Mouse (Mus musculus): Measurements from ENCODE around the gene Aspa.
"Not testable (repeated sequence)": the region's sequence is repeated elsewhere in the genome, so short reads cannot be mapped to it uniquely, and the experiment has no call there.

The Aspa gene

GRCm38 (mm10) chr11:73329442-73329841 is at the start of gene Aspa, which contains the start of the genes Gm49340 and Spata22:
TSS of gene Aspa (minus strand) at chr11:73329596.
TSS of gene Gm49340 (plus strand) at chr11:73329741.
TSS of gene Spata22 (plus strand) at chr11:73329741.
- no peak for DNase-seq

DNA sequence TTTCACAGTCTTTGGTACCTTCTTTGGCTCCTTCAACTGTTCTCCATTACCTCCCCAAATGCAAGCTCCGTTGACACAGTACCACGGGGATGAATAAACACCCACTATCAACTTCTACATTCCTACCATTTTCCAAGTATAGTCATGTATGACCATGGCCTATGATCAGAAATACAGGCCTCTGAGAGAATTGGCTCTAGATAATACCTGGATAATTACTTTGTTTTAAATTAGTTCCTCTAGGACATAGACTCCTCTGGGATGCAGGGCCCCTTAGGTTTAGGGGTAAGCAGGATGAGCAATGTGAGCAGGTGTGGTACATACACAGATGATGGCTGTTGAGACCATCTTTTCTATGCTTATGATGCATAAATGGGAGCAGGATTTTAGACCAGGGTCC is 41.5 kb upstream of the Aspa start, which contains the start of gene Olfr376:
Gene Olfr376, plus strand, starts transcription at position 301 of the 400 bp plus-strand sequence.
- DNase-seq, result no peak

DNA sequence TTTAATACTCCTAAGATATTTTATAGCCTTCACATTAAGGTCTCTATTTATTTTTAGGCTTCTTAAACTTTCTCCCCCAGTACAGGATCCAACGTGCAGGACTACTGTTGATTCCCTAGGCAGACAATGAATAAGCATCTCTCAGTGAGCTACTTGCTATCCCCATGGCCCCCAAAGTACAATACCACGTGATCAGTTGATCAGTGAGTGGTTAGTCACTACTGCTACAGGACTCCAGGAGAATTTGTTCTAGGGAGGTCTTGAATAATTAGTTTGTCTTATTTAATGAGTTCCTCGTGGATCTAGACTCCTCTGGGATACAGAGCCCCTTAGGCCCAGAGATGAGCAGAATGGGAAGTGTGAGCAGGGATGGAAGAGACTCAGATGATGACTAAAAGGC is 21.1 kb upstream of the Aspa start, which contains the start of gene Olfr20:
Gene Olfr20, plus strand, starts transcription at position 301 of the 400 bp plus-strand sequence.
- DNase-seq, result no peak

DNA sequence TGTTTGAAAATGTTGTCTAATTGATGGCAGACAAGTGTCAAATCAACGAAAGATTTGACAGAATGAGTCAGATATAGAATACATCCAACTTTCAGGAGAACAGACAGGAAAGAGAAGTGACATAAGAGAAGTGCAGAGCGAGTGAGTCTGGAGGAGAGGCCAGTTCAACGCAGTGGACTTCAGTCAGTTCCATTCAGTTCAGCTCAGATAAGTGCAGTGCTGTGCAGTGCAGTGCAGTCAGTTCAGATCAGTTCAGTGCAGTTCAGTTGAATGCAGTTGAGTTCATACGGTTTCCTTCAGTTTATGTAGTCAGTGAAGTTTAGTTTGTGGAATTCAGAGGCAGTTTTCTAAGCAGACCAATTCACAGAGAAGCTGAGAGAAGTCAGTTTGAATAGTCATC is 7.5 kb upstream of the Aspa start:
- no peak for DNase-seq

DNA sequence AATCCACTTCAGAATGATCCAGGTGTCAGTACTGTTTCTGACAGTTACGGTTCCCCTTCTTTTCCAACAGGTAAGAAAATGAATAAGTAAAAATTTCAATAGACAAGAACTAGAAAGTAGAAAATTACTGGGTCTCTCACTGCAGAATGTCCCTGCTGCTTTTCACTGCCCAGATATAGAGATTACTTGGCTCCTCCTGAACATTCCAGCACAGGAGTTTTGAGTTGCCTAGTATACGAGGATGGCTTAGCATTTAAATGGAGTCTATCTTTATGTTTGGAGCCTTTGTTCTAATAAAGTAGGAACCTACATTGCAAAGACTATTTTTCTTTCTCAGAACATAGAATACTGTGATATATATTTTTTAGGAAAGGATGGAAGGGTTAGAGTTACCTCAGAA is 4.0 kb upstream of the Aspa start:
- DNase-seq, result no peak

- no peak for DNase-seq
These were observed 2.0 kb downstream of the Aspa start for GRCm38 (mm10) chr11:73327361-73327760.

- peak; percentile 8 for DNase-seq
These were observed 2.9 kb downstream of the Aspa start for GRCm38 (mm10) chr11:73326485-73326886.

GRCm38 (mm10) chr11:73323906-73324830 is 5.2 kb downstream of the Aspa start:
- DNase-seq, result no peak

GRCm38 (mm10) chr11:73321064-73321463 is 8.3 kb downstream of the Aspa start:
- not testable (repeated sequence) for DNase-seq

DNA sequence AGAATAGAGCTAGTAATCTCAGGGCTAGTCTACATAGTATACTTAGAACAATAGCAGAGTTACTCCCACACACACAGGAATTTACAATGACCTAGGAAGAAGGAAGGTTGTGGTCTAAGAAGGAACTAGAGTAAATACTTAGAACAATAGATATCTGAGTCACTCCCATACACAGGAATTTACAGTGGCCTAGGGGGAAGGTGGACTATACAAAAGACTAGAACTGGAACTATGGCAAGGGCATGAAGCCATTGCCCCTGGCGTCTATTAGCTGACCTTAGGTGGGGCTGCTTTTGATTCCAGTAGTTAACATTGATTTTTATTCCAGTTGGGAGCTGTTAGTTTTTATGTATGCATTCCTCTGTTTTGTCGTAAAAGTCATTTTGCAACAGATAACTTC is 10.8 kb downstream of the Aspa start:
- DNase-seq, result not testable (repeated sequence)

DNA sequence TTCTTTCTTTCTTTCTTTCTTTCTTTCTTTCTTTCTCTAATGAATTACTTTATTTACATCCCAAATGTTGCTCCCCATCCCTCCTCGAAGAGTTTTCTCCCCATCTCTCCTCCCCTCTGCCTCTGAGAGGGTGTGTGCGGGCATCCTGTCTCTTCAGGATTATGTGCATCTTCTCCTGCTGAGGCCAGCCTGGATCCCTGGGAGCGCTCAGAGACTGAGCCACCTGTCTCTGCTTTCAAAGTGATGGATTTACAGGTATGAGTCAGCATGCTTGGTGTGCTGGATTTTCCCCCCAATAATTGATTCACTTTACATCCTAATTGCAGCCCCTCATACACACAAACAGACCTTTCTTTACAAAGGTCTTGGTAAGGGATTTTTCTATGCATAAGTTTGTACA is 13.4 kb downstream of the Aspa start:
- DNase-seq, result no peak

DNA sequence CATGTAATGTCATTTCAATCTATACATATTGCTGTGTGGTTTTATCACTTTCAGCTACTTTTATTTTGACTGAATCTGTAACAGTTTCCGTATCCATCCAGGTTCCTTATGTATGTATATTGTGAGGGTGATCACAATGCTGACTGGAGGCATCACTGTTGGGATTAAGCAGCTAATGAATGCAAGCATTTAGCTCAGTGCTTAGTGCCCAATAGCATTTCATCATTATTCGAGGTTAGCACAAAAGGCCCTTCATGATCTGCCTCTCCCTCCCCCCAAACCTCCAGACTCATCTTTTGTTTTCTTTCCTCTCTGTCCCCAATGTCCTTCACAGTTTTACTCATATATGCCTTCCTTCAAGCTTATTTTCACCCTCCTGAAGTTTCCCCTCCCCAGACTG is 26.3 kb downstream of the Aspa start:
- DNase-seq, result no peak

GRCm38 (mm10) chr11:73289621-73290020 is 39.8 kb downstream of the Aspa start:
- no peak for DNase-seq

- DNase-seq, result no peak
These were observed 45.0 kb downstream of the Aspa start for GRCm38 (mm10) chr11:73284351-73284750.

GRCm38 (mm10) chr11:73283926-73284325 is 45.5 kb downstream of the Aspa start:
- DNase-seq, result no peak

- peak; percentile 72 for DNase-seq
These were observed 46.0 kb downstream of the Aspa start for GRCm38 (mm10) chr11:73283369-73283768.

GRCm38 (mm10) chr11:73281528-73282027 is 47.8 kb downstream of the Aspa start:
- peak; percentile 54 for DNase-seq

DNA sequence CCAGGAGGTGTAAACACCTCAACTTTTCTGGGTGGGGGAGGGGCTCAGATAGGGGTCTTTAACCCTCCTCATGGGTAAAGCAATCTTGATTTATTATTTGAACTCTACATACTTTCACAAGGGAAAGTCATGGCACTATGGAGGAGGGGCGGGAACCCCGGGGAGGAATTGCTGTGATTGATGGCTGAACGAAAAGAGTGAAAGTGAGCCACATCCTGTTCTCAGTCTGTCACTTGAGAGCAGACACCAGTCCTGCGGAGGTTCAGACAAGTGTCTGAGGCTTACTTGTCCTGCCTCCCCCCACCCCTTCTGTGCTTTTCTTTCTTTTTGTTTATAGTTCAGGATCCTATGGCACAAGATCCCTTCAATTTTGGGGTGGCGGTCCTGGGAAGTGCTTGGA is 48.7 kb downstream of the Aspa start:
- peak; percentile 10 for DNase-seq

- DNase-seq, result no peak
These were observed 54.6 kb downstream of the Aspa start for GRCm38 (mm10) chr11:73274821-73275220.

DNA sequence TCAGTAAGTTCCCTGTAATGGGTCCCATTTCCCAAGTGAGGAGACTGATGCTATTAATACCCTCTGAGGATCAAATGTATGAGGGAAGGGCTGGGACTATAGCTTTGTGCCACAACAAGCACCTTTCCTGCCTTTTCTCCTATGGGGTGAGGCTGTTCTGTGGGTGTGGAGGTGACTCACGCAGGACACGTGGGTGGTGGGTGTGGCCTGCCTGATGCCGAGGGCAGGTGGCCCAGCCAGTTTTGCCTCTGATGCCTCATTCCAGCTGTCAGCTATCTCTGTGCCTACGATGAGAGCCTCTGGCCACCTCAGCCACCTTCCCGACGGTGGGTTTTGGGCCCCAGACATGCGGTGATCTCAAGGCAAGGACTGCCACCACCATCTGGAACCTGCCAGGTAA is 62.1 kb downstream of the Aspa start, which contains the start of gene Trpv3:
Gene Trpv3, plus strand, starts transcription at position 122 of the 400 bp plus-strand sequence.
- no peak for DNase-seq

DNA sequence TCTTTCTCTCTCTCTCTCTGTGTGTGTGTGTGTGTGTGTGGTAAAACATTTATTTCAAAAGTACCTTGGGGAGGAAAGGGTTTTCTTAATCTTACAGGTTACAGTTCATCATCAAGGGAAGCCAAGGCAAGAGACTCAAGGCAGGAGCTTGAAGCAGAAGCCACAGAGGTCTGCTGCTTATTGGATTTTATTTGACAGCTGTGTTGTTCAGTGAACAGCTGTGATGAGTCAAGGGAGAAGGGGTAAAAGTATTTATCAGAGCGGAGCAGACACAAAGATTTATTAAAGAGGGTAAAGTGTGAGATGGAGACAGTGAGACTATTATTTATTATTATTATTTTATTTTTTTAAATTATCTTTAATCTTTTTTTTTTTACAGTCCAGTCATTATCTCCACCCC is 68.0 kb downstream of the Aspa start:
- no peak for DNase-seq

- DNase-seq, result no peak
These were observed 68.9 kb downstream of the Aspa start for GRCm38 (mm10) chr11:73260457-73260856.

GRCm38 (mm10) chr11:73258664-73259063 is 70.7 kb downstream of the Aspa start:
- no peak for DNase-seq

DNA sequence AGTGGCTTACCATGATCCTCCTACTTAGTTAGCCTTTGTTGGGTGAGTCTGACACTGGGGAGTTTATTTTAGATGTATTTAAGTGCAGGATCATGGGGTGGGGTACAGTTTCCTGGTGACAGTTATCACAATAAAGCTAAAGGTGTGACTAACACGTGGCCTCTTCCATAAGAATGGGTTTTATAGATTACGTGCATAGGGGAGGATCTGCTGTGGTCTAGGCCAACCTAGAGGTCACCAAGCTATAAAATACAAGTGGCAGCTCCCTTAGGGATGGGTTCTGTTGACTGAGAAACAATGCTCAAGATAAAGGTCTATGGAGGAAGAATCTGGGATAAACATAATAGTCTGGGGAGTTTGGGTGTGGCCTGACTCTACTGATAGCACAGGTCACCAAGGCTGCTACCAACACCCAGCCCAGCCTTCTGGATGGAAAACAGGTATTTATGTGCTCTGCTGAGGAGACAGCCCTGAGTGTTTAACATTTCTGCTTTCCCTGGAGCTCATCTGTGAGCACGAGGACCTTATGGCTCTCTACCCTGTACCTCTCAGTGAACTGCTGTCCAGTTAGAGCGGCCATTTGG is 71.9 kb downstream of the Aspa start:
- no peak for DNase-seq

Data from lung, postnatal 10 days (tissue).